Mouse (Mus musculus) thymus, postnatal 36 days (tissue): ENCODE data around the gene Gnai2.

ENCODE experiments used
- DNase-seq, 2 experiments: peaks; one replicate each; pipeline ENCODE4 v3.0.0; 2022; ENCODE audit warnings: mixed read lengths in 2 of 2

Gene Gnai2

GRCm38 (mm10) chr9:107566041-107566709 is 69.0 kb downstream of the Gnai2 start:
- DNase-seq = peak; percentile 72 to 78

- DNase-seq = peak in 1 of 2 experiments; percentile 15
Measured at GRCm38 (mm10) chr9:107565556-107565955, 69.6 kb downstream of the Gnai2 start.
